Mouse (Mus musculus) liver, embryonic 14.5 days (tissue): ENCODE results near the gene Pkd2.

Source experiments
- CTCF ChIP-seq: IDR thresholded peaks from 2 replicates; pipeline ENCODE4 v1.5.1; 2016; ENCODE audit warnings: antibody characterized with exemption, low read depth, control low read depth
- EP300 ChIP-seq: IDR thresholded peaks from 2 replicates; pipeline ENCODE4 v1.6.1; 2016; ENCODE audit warnings: antibody characterized with exemption, low read depth

DNA sequence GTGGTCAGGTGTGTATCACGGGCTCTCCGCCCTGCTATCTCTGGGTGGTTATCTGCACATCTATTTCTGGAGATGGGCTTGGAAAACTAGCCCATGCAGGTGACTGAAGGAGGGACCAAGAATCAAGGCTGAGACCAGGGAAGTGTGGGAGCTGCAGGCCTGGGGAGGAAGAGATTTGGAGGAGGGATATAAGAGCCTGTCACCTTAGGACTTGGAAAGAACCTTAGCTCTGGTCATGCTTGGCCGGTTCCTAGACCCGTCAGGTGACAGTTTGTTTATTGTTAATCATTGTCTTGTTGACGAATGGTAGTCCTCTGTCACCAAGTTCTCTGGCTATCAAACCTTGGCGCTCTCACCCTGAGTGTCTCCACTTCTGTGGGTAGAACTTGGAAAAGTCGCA lies 21.1 kb downstream of the Pkd2 start:
- TF ChIP-seq CTCF: no peak
- TF ChIP-seq EP300: no peak
